Mouse (Mus musculus) erythroblast, embryonic 14.5 days (primary cell): ENCODE measurements around the gene Rnf146. TPM values are rescaled to one million over a fixed set of nuclear protein-coding genes. Genes with fewer than 3 reads are reported as not detected.

Experiments used
- H3K27me3 ChIP-seq: 2 replicates; pipeline ENCODE4 v1.6.1; 2012; ENCODE audit warnings: inconsistent platforms; ENCODE audit not compliant: control insufficient read depth
- H3K36me3 ChIP-seq: 2 replicates; pipeline ENCODE4 v1.6.1; 2012; ENCODE audit warnings: mild to moderate bottlenecking, inconsistent platforms; ENCODE audit not compliant: control insufficient read depth
- H3K4me1 ChIP-seq: 2 replicates; pipeline ENCODE4 v1.6.1; 2012; ENCODE audit warnings: inconsistent platforms; ENCODE audit not compliant: control insufficient read depth
- H3K4me3 ChIP-seq: replicated peaks from 2 replicates; pipeline ENCODE3; 2012; ENCODE audit warnings: moderate library complexity, mild to moderate bottlenecking, inconsistent platforms
- H3K9me3 ChIP-seq: 2 replicates; pipeline ENCODE4 v1.6.1; 2012; ENCODE audit warnings: low read length, inconsistent platforms, mixed read lengths; ENCODE audit not compliant: control insufficient read depth
- GATA1 ChIP-seq: IDR thresholded peaks from 2 replicates; pipeline ENCODE4 v1.6.1; 2012; ENCODE audit warnings: low read length, inconsistent platforms, mixed read lengths
- TAL1 ChIP-seq: IDR thresholded peaks from 3 replicates; pipeline ENCODE4 v1.6.1; 2012; ENCODE audit warnings: low read length, inconsistent platforms, mixed read lengths
- polyA plus RNA-seq: library from polyadenylated mRNA; stranded (reverse); fragments of >175 nt; gene quantifications from 2 replicates; pipeline ENCODE4 v1.2.3, GENCODE M21; 2012

Rnf146 gene
- polyA plus RNA-seq, 1 experiment, result 0.37 TPM

- Histone ChIP-seq H3K36me3 (peaks cover 64% of the 10 kb centered on the region), H3K4me1 (no peaks in the 10 kb centered on the region), H3K4me3 (no peak overlapping the region), H3K9me3 (no peaks in the 10 kb centered on the region), H3K27me3 (no peaks in the 10 kb centered on the region)
- TF ChIP-seq TAL1 (no peak), GATA1 (no peak)
These were observed 10.8 kb downstream of the Rnf146 start for GRCm38 (mm10) chr10:29351420-29351819.

GRCm38 (mm10) chr10:29346638-29347037, 15.6 kb downstream of the Rnf146 start:
- Histone ChIP-seq H3K36me3 (peaks cover 80% of the 10 kb centered on the region), H3K4me3 (no peak overlapping the region), H3K27me3 (no peaks in the 10 kb centered on the region), H3K9me3 (no peaks in the 10 kb centered on the region), H3K4me1 (no peaks in the 10 kb centered on the region)
- TF ChIP-seq TAL1 (no peak), GATA1 (no peak)

- Histone ChIP-seq H3K4me1 (no peaks in the 10 kb centered on the region), H3K27me3 (no peaks in the 10 kb centered on the region), H3K9me3 (no peaks in the 10 kb centered on the region), H3K4me3 (no peak overlapping the region), H3K36me3 (peaks cover 75% of the 10 kb centered on the region)
- TF ChIP-seq GATA1, result no peak
- TF ChIP-seq TAL1, result no peak
These were observed 18.0 kb downstream of the Rnf146 start for GRCm38 (mm10) chr10:29344232-29344631.

GRCm38 (mm10) chr10:29338355-29339056, 23.7 kb downstream of the Rnf146 start:
- TF ChIP-seq GATA1 (no peak), TAL1 (no peak)
- H3K4me1 ChIP-seq, result no peaks in the 10 kb centered on the region
- H3K36me3 ChIP-seq, result peaks cover 35% of the 10 kb centered on the region
- no peaks in the 10 kb centered on the region for H3K27me3 ChIP-seq
- no peak overlapping the region for H3K4me3 ChIP-seq
- no peaks in the 10 kb centered on the region for H3K9me3 ChIP-seq

- H3K4me3 ChIP-seq, result no peak overlapping the region
- H3K4me1 ChIP-seq, result no peaks in the 10 kb centered on the region
- TF ChIP-seq TAL1, result no peak
- no peak for TF ChIP-seq GATA1
- H3K27me3 ChIP-seq, result no peaks in the 10 kb centered on the region
- H3K9me3 ChIP-seq, result no peaks in the 10 kb centered on the region
- peaks cover 13% of the 10 kb centered on the region for H3K36me3 ChIP-seq
These were observed 28.4 kb downstream of the Rnf146 start for GRCm38 (mm10) chr10:29333836-29334235.

GRCm38 (mm10) chr10:29324817-29325216, 37.4 kb downstream of the Rnf146 start:
- H3K9me3 ChIP-seq, result no peaks in the 10 kb centered on the region
- no peaks in the 10 kb centered on the region for H3K27me3 ChIP-seq
- no peaks in the 10 kb centered on the region for H3K4me1 ChIP-seq
- H3K36me3 ChIP-seq, result peaks cover 2% of the 10 kb centered on the region; the same call in 1 of the 2 replicates
- H3K4me3 ChIP-seq, result no peak overlapping the region
- TF ChIP-seq GATA1 (no peak), TAL1 (no peak)

- Histone ChIP-seq H3K4me3 (peak overlapping the region; percentile 89), H3K4me1 (peaks cover 27% of the 10 kb centered on the region), H3K36me3 (peaks cover 9% of the 10 kb centered on the region), H3K27me3 (no peaks in the 10 kb centered on the region), H3K9me3 (no peaks in the 10 kb centered on the region)
- TF ChIP-seq GATA1, result no peak
- TF ChIP-seq TAL1, result no peak
These were observed 48.3 kb downstream of the Rnf146 start for GRCm38 (mm10) chr10:29313905-29314304.

GRCm38 (mm10) chr10:29313064-29313638, 49.1 kb downstream of the Rnf146 start, which contains the start of gene Echdc1:
TSS of gene Echdc1 (plus strand) at chr10:29313166.
- no peak for TF ChIP-seq GATA1
- TF ChIP-seq TAL1, result no peak
- no peaks in the 10 kb centered on the region for H3K9me3 ChIP-seq
- peaks cover 3% of the 10 kb centered on the region for H3K36me3 ChIP-seq
- peaks cover 27% of the 10 kb centered on the region for H3K4me1 ChIP-seq
- no peaks in the 10 kb centered on the region for H3K27me3 ChIP-seq
- peak within 1 kb of the TSS; percentile 89 for H3K4me3 ChIP-seq

GRCm38 (mm10) chr10:29311480-29312219, 50.6 kb downstream of the Rnf146 start:
- Histone ChIP-seq H3K4me3 (peak overlapping the region; percentile 89), H3K36me3 (no peaks in the 10 kb centered on the region), H3K9me3 (no peaks in the 10 kb centered on the region), H3K27me3 (no peaks in the 10 kb centered on the region), H3K4me1 (peaks cover 27% of the 10 kb centered on the region)
- TF ChIP-seq TAL1, result no peak
- TF ChIP-seq GATA1, result no peak
